Mouse (Mus musculus): ENCODE measurements around the gene Fam217a.

DNA sequence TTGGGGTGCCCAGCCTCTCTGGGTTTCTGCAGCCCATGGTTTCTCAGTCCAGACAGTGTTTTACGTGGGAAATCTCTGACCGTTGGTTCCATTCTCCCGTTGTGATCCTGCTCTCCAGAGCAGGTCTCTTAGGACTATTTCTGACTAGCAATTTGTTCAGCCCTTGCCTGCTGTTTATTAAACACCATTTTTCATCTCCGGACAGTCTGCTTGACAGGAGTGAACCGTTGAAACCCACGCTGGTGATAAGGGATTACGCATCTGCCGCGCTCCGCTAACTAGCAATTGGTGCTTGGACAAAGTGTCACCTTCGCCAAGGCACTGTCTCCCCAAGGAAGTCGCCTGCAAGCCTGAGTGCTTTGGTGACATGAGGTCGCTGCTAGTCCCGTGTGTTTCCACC, 40.3 kb upstream of the Fam217a start:
- TF ChIP-seq POLR2A (IDR thresholded peaks at IDR 0.05; ENCODE audit: borderline replicate concordance, extremely low read depth, insufficient read depth, insufficient read length, poor library complexity, severe bottlenecking): no peak
- TF ChIP-seq CTCF (IDR thresholded peaks at IDR 0.05; ENCODE audit: borderline replicate concordance, extremely low read depth, insufficient read depth, insufficient read length): no peak

Measured in brain, embryonic 14.5 days (tissue).